Mouse (Mus musculus) mouse embryonic stem cell (cell line): ENCODE measurements at regions not wholly inside any gene's neighbourhood (a gene's known extent, or its start where the extent isn't known, plus 50 kb on each side); places are given as distances from the start of the nearest gene placed in this dataset.

Experiments used
- in situ Hi-C, 2 experiments: fragments of 300-500 bp; cut with MboI; formaldehyde crosslinking; loops; 1 replicate in 1 of 2; 3 replicates in 1 of 2; pipeline ENCODE4 v1.14.3; 2019 to 2020; ENCODE audit warnings: low sequenced_read_pairs in 2 of 2, low pct_unique_long_range_greater_than_20kb in 1 of 2, mixed read lengths in 1 of 2; ENCODE audit not compliant: unreplicated experiment in 1 of 2

GRCm38 (mm10) chr3:79996803-79997202 is 112.5 kb downstream of the Fam198b start:
- in situ Hi-C loops: no loop called here

- in situ Hi-C loops: no loop called here
Observed at GRCm38 (mm10) chr3:80002335-80002734, 118.0 kb downstream of the Fam198b start.

- in situ Hi-C loops: no loop called here
Observed at GRCm38 (mm10) chr3:80003300-80004090, 119.2 kb downstream of the Fam198b start.

GRCm38 (mm10) chr3:80004556-80004955 is 120.2 kb downstream of the Fam198b start:
- in situ Hi-C loops: no loop called here

- in situ Hi-C loops: no loop called here
Observed at GRCm38 (mm10) chr3:80004966-80005365, 120.6 kb downstream of the Fam198b start.

GRCm38 (mm10) chr3:80005371-80005770 is 121.0 kb downstream of the Fam198b start:
- in situ Hi-C loops: no loop called here

- in situ Hi-C loops: no loop called here
Observed at GRCm38 (mm10) chr3:80006263-80006662, 121.9 kb downstream of the Fam198b start.

- in situ Hi-C loops: no loop called here
Observed at GRCm38 (mm10) chr3:80007006-80007405, 122.7 kb downstream of the Fam198b start.

GRCm38 (mm10) chr3:80009275-80009674 is 124.9 kb downstream of the Fam198b start:
- in situ Hi-C loops: no loop called here

- in situ Hi-C loops: no loop called here
Observed at GRCm38 (mm10) chr3:80025795-80026194, 141.5 kb downstream of the Fam198b start.

GRCm38 (mm10) chr3:80033071-80033470 is 148.7 kb downstream of the Fam198b start:
- in situ Hi-C loops: no loop called here

GRCm38 (mm10) chr3:80038553-80039129 is 154.3 kb downstream of the Fam198b start:
- in situ Hi-C loops: no loop called here

- in situ Hi-C loops: no loop called here
Observed at GRCm38 (mm10) chr3:80042756-80043484, 158.6 kb downstream of the Fam198b start.

GRCm38 (mm10) chr3:80049495-80050225 is 165.3 kb downstream of the Fam198b start:
- in situ Hi-C loops: loop anchor here in 1 of 2 experiments (25.0 kb wide), 1 partner anchor 187 kb away; the partner anchor contains the start of gene Tmem144

GRCm38 (mm10) chr3:80050920-80051319 is 166.6 kb downstream of the Fam198b start:
- in situ Hi-C loops: loop anchor here in 1 of 2 experiments (25.0 kb wide), 1 partner anchor 189 kb away; the partner anchor contains the start of gene Tmem144

GRCm38 (mm10) chr3:80051963-80052362 is 167.6 kb downstream of the Fam198b start:
- in situ Hi-C loops: loop anchor here in 1 of 2 experiments (25.0 kb wide), 1 partner anchor 190 kb away; the partner anchor contains the start of gene Tmem144

GRCm38 (mm10) chr3:80052879-80053278 is 168.5 kb downstream of the Fam198b start:
- in situ Hi-C loops: loop anchor here in 1 of 2 experiments (25.0 kb wide), 1 partner anchor 191 kb away; the partner anchor contains the start of gene Tmem144

- in situ Hi-C loops: loop anchor here in 1 of 2 experiments (25.0 kb wide), 1 partner anchor 191 kb away; the partner anchor contains the start of gene Tmem144
Observed at GRCm38 (mm10) chr3:80053435-80053834, 169.1 kb downstream of the Fam198b start.
